Mouse (Mus musculus) myocyte (in vitro differentiated cells): Measurements from ENCODE around the gene Sdr9c7.

ENCODE experiments used
- POLR2A ChIP-seq: IDR thresholded peaks from one replicate; pipeline ENCODE4 v1.6.1; 2011; ENCODE audit warnings: low read depth, mild to moderate bottlenecking, control low read depth, moderate library complexity; ENCODE audit not compliant: insufficient read length
- POLR2AphosphoS2 ChIP-seq: IDR thresholded peaks from one replicate; pipeline ENCODE4 v1.6.1; 2011; ENCODE audit warnings: low read depth, control low read depth; ENCODE audit not compliant: insufficient read length

- no peak for TF ChIP-seq POLR2AphosphoS2
- TF ChIP-seq POLR2A: no peak
These were observed 6.6 kb downstream of the Sdr9c7 start for GRCm38 (mm10) chr10:127904718-127905446.
